Mouse (Mus musculus): Measurements from ENCODE around the gene Mical3. TPM values are rescaled to one million over a fixed set of nuclear protein-coding genes. Genes with fewer than 3 reads are reported as not detected.

The Mical3 gene
- polyA plus RNA-seq, 1 experiment from 2014 or later: 17.0 TPM

DNA sequence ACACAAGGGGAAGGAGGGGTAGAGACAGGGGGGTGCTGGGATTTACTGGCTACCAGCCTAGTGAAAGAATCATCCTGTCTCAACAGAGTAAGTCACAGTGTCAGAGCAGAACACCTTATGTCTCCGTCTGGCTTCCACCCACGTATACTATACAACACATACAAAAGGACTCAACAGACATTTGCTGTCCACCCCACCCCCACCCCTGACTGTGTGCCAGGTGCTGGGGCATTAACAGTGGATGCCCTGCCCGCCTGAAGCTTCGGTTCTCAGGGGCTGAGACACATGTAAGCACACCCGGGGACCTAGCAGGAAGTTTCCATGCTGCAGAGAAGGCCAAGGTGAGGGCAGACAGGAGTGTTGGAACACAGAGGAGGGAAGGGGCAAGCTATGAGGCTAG, 52.6 kb downstream of the Mical3 start:
- no peak for DNase-seq (ENCODE audit: low spot score)
- H3K4me2 ChIP-seq (ENCODE audit: low read depth, low read length): no peak overlapping the region
- H3K4me1 ChIP-seq (ENCODE audit: control insufficient read depth, insufficient read depth, low read length): 0 out of 2 replicates have a peak, but pooled peaks cover 7% of the 10 kb centered on the region
- no peak overlapping the region for H3K4me3 ChIP-seq (ENCODE audit: low read depth, low read length)
- H3K9me3 ChIP-seq (ENCODE audit: control insufficient read depth, low read length): no peaks in the 10 kb centered on the region
- H3K36me3 ChIP-seq (ENCODE audit: control insufficient read depth, insufficient read depth, low read length): no peaks in the 10 kb centered on the region
- WGBS: 82% methylated on average over 5 of the region's 5 CpGs
- no peak overlapping the region for H3K27ac ChIP-seq (replicated peaks; ENCODE audit: low read depth, low read length)
- H3K27me3 ChIP-seq (replicated peaks; ENCODE audit: control insufficient read depth, insufficient read depth, low read length): no peaks in the 10 kb centered on the region
- H3K9ac ChIP-seq (ENCODE audit: low read depth, low read length): no peak overlapping the region
- ATAC-seq (ENCODE audit: low read depth): no peak

DNA sequence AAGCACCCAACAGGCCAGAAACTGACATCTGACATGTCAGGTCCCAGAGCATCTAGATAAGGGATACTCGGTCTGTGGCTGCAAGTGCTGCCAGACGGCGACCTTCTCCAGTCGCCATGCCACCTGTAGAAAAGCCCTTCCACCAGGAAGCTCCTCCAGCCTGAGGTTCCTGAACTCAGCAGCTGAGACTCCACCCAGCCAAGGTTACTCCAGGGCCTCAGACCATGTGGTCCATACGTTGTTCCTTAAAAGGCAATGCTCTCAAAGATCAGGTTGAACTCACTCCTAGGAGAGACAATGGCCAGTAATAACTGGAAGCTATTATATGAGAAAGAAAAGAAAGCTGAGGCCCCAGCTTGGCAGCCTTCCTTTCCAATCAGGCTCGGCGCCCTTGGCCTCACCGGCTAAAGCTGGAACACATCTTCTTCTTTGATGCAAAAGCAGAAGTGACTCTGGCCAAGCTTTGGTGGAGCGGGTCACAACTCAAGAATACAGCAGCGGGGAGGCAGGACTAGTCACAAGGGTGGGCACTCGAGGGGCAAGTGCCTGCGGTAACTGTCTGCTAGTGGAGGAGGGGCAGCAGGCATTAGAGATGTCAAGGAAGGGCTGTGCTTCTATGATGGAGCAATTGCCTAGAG, 53.8 kb downstream of the Mical3 start:
- 0 out of 2 replicates have a peak, but pooled peaks have one; percentile 16 for ATAC-seq (ENCODE audit: low read depth)
- 0 out of 2 replicates have a peak, but pooled peaks cover 7% of the 10 kb centered on the region for H3K4me1 ChIP-seq (ENCODE audit: control insufficient read depth, insufficient read depth, low read length)
- no peaks in the 10 kb centered on the region for H3K9me3 ChIP-seq (ENCODE audit: control insufficient read depth, low read length)
- no peak for DNase-seq (ENCODE audit: low spot score)
- no peaks in the 10 kb centered on the region for H3K27me3 ChIP-seq (replicated peaks; ENCODE audit: control insufficient read depth, insufficient read depth, low read length)
- no peak overlapping the region for H3K4me2 ChIP-seq (ENCODE audit: low read depth, low read length)
- H3K4me3 ChIP-seq (ENCODE audit: low read depth, low read length): no peak overlapping the region
- H3K36me3 ChIP-seq (ENCODE audit: control insufficient read depth, insufficient read depth, low read length): no peaks in the 10 kb centered on the region
- 87% methylated on average over 12 of the region's 12 CpGs for WGBS
- no peak overlapping the region for H3K27ac ChIP-seq (replicated peaks; ENCODE audit: low read depth, low read length)
- no peak overlapping the region for H3K9ac ChIP-seq (ENCODE audit: low read depth, low read length)

DNA sequence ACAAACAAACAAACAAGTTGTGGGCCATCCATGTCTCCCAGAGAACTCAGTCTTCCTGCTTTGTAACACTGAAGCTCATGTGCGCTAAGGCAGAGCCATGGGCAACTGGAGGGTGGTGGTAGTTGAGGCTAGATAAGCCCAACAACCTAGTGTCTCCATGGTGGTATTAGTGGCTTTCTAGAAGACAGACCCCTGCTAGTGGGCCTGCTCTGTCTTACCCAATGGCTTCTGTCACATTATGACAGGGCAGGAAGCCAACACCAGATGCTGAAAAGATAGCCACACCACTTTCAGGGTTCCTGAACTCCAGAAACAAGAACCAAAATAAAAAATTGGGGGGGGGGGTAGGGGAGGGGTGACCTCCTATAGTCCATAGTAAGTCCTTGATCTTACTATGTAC, 55.0 kb downstream of the Mical3 start:
- no peak overlapping the region for H3K4me3 ChIP-seq (ENCODE audit: low read depth, low read length)
- DNase-seq (ENCODE audit: low spot score) (no peak), ATAC-seq (ENCODE audit: low read depth) (no peak)
- no peaks in the 10 kb centered on the region for H3K4me1 ChIP-seq (ENCODE audit: control insufficient read depth, insufficient read depth, low read length)
- H3K9me3 ChIP-seq (ENCODE audit: control insufficient read depth, low read length): no peaks in the 10 kb centered on the region
- no peaks in the 10 kb centered on the region for H3K36me3 ChIP-seq (ENCODE audit: control insufficient read depth, insufficient read depth, low read length)
- H3K27me3 ChIP-seq (replicated peaks; ENCODE audit: control insufficient read depth, insufficient read depth, low read length): no peaks in the 10 kb centered on the region
- H3K4me2 ChIP-seq (ENCODE audit: low read depth, low read length): no peak overlapping the region
- 92% methylated on average over 1 of the region's 1 CpGs for WGBS
- no peak overlapping the region for H3K27ac ChIP-seq (replicated peaks; ENCODE audit: low read depth, low read length)
- H3K9ac ChIP-seq (ENCODE audit: low read depth, low read length): no peak overlapping the region

DNA sequence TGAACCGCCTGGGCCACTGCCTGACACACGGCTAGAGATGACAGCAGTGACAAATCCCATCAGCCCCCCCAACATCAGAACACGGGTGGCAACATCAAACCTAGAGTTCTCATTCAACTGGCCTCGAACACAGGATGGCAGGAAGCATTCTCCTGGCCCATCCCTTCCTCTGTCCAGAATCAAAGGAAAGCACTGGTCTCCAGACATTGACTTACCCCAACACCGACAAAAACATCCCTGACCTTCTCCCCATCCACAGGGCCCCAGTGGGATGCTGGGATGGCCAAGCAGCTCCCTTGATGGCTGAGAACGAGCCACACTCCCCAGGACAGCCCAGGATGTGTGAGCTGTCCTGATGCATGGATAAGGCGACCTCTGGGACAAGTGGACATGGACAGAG, 57.5 kb downstream of the Mical3 start:
- H3K4me3 ChIP-seq (ENCODE audit: low read depth, low read length): no peak overlapping the region
- no peak overlapping the region for H3K27ac ChIP-seq (replicated peaks; ENCODE audit: low read depth, low read length)
- H3K9ac ChIP-seq (ENCODE audit: low read depth, low read length): no peak overlapping the region
- WGBS: 88% methylated on average over 7 of the region's 7 CpGs
- H3K4me2 ChIP-seq (ENCODE audit: low read depth, low read length): no peak overlapping the region
- ATAC-seq (ENCODE audit: low read depth) (no peak), DNase-seq (ENCODE audit: low spot score) (no peak)
- no peaks in the 10 kb centered on the region for H3K27me3 ChIP-seq (replicated peaks; ENCODE audit: control insufficient read depth, insufficient read depth, low read length)
- H3K4me1 ChIP-seq (ENCODE audit: control insufficient read depth, insufficient read depth, low read length): 0 out of 2 replicates have a peak, but pooled peaks cover 2% of the 10 kb centered on the region
- H3K9me3 ChIP-seq (ENCODE audit: control insufficient read depth, low read length): no peaks in the 10 kb centered on the region
- no peaks in the 10 kb centered on the region for H3K36me3 ChIP-seq (ENCODE audit: control insufficient read depth, insufficient read depth, low read length)

DNA sequence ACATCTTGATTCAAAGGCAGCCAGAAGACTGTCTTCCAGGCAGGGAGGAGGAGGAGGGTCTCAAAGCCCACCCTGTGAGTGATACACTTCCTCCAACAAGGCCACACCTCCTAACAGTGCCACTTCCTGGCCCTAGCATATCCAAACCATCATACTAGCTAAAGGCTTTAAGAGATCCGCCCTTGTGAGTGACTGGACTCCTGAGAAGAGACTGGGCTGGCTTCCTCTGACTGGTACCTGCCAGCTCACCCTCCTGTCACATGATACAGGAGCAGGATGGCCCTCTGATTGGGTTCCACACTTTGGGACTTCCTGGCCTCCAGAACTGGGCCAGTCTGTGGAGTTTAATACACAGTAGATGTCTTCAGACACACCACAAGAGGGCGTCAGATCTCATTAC, 58.2 kb downstream of the Mical3 start:
- H3K9me3 ChIP-seq (ENCODE audit: control insufficient read depth, low read length): no peaks in the 10 kb centered on the region
- 68% methylated on average over 2 of the region's 2 CpGs for WGBS
- no peak overlapping the region for H3K27ac ChIP-seq (replicated peaks; ENCODE audit: low read depth, low read length)
- ATAC-seq (ENCODE audit: low read depth): no peak
- no peaks in the 10 kb centered on the region for H3K36me3 ChIP-seq (ENCODE audit: control insufficient read depth, insufficient read depth, low read length)
- H3K4me2 ChIP-seq (ENCODE audit: low read depth, low read length): no peak overlapping the region
- no peaks in the 10 kb centered on the region for H3K27me3 ChIP-seq (replicated peaks; ENCODE audit: control insufficient read depth, insufficient read depth, low read length)
- H3K4me1 ChIP-seq (ENCODE audit: control insufficient read depth, insufficient read depth, low read length): peaks cover 8% of the 10 kb centered on the region
- no peak overlapping the region for H3K4me3 ChIP-seq (ENCODE audit: low read depth, low read length)
- H3K9ac ChIP-seq (ENCODE audit: low read depth, low read length): no peak overlapping the region
- DNase-seq (ENCODE audit: low spot score): no peak

DNA sequence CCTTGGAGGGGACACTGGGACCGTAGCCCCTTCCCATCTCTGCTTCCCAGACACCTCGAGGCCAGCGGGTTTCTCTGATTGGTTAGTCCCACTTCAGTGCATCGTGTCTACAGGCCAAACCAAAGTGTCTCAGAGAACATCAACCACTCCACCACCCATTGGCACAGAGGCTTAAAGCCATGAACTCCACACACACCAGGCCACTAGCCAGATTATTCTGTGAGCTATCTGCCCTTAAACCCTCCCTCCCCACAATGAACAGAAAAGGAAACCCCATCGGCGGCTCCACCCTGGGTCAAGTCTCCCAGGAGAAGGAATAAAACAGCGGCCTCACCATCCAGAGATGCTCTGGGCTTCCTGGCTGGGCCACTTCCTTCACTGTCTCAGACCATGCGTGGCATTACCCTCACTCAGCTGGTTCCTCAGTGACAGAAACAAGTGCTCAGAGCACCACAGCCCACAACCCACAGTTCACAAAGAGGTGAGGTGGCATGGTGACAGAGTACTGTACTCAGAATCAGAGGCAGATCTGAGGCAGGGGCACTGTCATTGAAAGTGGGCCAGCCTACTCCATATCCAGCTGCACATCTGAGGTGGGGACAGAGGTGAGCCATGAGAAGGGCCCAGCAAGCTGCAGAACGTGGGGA, 60.1 kb downstream of the Mical3 start:
- Histone ChIP-seq H3K9ac (ENCODE audit: low read depth, low read length) (no peak overlapping the region), H3K27ac (replicated peaks; ENCODE audit: low read depth, low read length) (no peak overlapping the region), H3K4me2 (ENCODE audit: low read depth, low read length) (no peak overlapping the region), H3K4me3 (ENCODE audit: low read depth, low read length) (no peak overlapping the region), H3K36me3 (ENCODE audit: control insufficient read depth, insufficient read depth, low read length) (no peaks in the 10 kb centered on the region), H3K27me3 (replicated peaks; ENCODE audit: control insufficient read depth, insufficient read depth, low read length) (no peaks in the 10 kb centered on the region), H3K4me1 (ENCODE audit: control insufficient read depth, insufficient read depth, low read length) (peaks cover 17% of the 10 kb centered on the region), H3K9me3 (ENCODE audit: control insufficient read depth, low read length) (no peaks in the 10 kb centered on the region)
- ATAC-seq (ENCODE audit: low read depth) (no peak), DNase-seq (ENCODE audit: low spot score) (no peak)
- 86% methylated on average over 9 of the region's 9 CpGs for WGBS

DNA sequence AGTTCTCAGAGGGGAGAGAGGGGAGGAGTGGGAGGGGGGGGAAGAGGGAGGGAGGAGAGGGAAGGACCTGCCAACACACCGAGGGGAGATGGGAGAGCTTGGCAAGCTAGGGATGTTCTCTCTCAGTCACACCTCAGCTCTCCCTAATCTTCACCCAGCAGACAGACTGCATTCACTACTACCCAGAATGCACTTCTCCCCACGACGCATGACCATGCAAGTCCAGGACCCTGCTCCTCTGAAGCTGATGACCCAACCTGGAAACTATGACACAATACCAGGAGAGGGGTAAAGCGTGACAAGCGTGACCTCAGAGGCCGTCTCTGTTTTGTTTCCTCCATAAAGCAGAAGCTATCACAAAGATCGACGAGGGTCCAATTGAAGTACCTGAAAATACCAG, 61.6 kb downstream of the Mical3 start:
- H3K27me3 ChIP-seq (replicated peaks; ENCODE audit: control insufficient read depth, insufficient read depth, low read length): no peaks in the 10 kb centered on the region
- H3K4me1 ChIP-seq (ENCODE audit: control insufficient read depth, insufficient read depth, low read length): peaks cover 20% of the 10 kb centered on the region
- 75% methylated on average over 8 of the region's 8 CpGs for WGBS

DNA sequence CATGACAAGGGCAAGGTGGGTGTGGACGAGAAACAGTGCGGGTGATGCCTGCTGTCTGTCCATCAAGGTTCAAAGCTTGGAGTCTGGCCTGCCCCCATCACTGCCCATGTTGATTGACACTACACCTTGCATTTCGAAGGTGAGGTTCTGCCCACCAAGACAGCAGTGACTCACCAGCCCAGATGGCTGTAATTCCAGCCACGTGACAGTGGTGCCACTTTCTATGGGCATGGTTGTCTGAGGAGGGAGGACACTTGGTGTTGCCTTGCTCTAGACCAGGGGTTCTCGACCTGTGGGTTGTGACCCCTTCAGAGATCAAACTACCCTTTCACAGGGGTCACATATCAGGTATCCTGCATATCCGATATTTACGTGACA, 62.7 kb downstream of the Mical3 start:
- H3K36me3 ChIP-seq (ENCODE audit: control insufficient read depth, insufficient read depth, low read length): no peaks in the 10 kb centered on the region
- H3K27ac ChIP-seq (replicated peaks; ENCODE audit: low read depth, low read length): no peak overlapping the region
- H3K9ac ChIP-seq (ENCODE audit: low read depth, low read length): no peak overlapping the region
- no peak for DNase-seq (ENCODE audit: low spot score)
- peaks cover 20% of the 10 kb centered on the region for H3K4me1 ChIP-seq (ENCODE audit: control insufficient read depth, insufficient read depth, low read length)
- no peak overlapping the region for H3K4me3 ChIP-seq (ENCODE audit: low read depth, low read length)
- no peaks in the 10 kb centered on the region for H3K27me3 ChIP-seq (replicated peaks; ENCODE audit: control insufficient read depth, insufficient read depth, low read length)
- no peak for ATAC-seq (ENCODE audit: low read depth)
- 79% methylated on average over 7 of the region's 7 CpGs for WGBS
- no peaks in the 10 kb centered on the region for H3K9me3 ChIP-seq (ENCODE audit: control insufficient read depth, low read length)
- H3K4me2 ChIP-seq (ENCODE audit: low read depth, low read length): no peak overlapping the region

More for the DNA sequence above, 61.6 kb downstream of the Mical3 start:
- Histone ChIP-seq H3K4me2 (ENCODE audit: low read depth, low read length) (no peak overlapping the region), H3K9ac (ENCODE audit: low read depth, low read length) (no peak overlapping the region), H3K9me3 (ENCODE audit: control insufficient read depth, low read length) (no peaks in the 10 kb centered on the region), H3K27ac (replicated peaks; ENCODE audit: low read depth, low read length) (no peak overlapping the region), H3K4me3 (ENCODE audit: low read depth, low read length) (no peak overlapping the region), H3K36me3 (ENCODE audit: control insufficient read depth, insufficient read depth, low read length) (no peaks in the 10 kb centered on the region)
- ATAC-seq (ENCODE audit: low read depth) (no peak), DNase-seq (ENCODE audit: low spot score) (no peak)

All from embryonic facial prominence, embryonic 14.5 days (tissue).